Mouse (Mus musculus): Measurements from ENCODE around the gene Atp1a2. TPM values are rescaled to one million over a fixed set of nuclear protein-coding genes. Genes with fewer than 3 reads are reported as not detected.

The Atp1a2 gene
- polyA plus RNA-seq, 1 experiment = 195 TPM

DNA sequence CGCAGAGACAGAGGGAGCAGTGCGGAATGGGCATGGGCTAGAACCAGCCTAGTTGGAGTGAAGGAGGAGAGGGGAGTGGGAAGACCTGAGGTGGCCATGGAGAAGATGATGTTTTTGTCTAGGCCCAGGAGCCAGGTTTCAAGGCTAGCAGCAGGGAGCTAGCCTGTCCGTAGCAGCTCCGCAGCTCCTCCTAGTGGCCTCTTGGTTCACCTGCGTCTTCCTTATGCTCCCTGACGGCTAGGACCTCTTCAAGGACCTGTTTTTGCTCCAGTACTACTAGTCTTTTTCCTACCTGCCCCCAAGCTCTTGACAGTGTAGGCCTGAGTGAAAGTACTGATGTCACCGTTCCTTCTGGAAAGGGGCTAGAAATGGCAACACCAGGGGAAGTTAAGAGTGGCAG is 26.9 kb upstream of the Atp1a2 start:
- DNase-seq (ENCODE audit: low read depth) = no peak

- no peak for DNase-seq (ENCODE audit: low read depth)
Observed at GRCm38 (mm10) chr1:172323801-172324359, 26.0 kb upstream of the Atp1a2 start.

DNA sequence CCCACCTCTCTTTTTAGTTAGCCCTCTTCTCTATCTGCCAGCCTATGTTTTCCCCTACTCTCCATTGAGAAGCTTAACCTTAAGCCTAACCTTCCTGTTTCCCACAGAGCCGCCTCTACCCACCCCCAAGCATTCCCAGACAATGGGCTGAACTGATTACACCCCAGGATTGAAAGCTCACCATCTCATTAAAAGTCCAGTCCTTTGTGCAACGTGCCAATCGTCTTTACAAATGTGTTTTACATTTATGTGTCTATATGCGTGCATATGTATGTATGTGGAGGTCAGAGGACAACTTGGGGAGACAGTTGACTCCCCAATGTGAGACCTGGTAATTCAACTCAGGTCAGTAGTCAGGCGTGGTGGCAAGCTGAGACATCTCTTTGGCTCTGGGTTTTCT is 25.4 kb upstream of the Atp1a2 start:
- no peak for DNase-seq (ENCODE audit: low read depth)

DNA sequence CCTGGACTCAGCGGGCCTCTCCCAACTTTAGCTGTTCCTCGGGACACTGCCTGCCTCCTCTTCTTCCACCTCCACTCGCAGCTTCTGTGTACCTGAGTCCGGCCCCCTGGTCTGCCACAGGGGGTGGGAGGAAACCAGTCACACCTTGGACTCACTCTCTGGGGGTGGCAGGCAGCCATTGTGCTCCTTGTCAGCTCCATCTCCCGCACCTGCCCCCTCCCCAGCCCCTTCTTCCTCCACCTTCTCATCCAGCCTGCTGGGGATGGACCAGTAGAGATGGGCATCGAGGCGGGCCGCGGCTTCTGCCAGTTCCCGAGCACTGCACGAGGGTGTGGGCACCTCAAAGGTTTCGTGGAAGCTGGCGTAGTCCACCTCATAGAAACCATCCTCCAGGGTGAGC is 24.9 kb upstream of the Atp1a2 start:
- DNase-seq (ENCODE audit: low read depth) = no peak

- DNase-seq (ENCODE audit: low read depth) = no peak
Observed at GRCm38 (mm10) chr1:172319921-172320411, 22.1 kb upstream of the Atp1a2 start.

- no peak for DNase-seq (ENCODE audit: low read depth)
Observed at GRCm38 (mm10) chr1:172319346-172319745, 21.5 kb upstream of the Atp1a2 start.

- no peak for DNase-seq (ENCODE audit: low read depth)
Observed at GRCm38 (mm10) chr1:172318424-172319035, 20.7 kb upstream of the Atp1a2 start.

GRCm38 (mm10) chr1:172317946-172318345 is 20.1 kb upstream of the Atp1a2 start:
- no peak for DNase-seq (ENCODE audit: low read depth)

DNA sequence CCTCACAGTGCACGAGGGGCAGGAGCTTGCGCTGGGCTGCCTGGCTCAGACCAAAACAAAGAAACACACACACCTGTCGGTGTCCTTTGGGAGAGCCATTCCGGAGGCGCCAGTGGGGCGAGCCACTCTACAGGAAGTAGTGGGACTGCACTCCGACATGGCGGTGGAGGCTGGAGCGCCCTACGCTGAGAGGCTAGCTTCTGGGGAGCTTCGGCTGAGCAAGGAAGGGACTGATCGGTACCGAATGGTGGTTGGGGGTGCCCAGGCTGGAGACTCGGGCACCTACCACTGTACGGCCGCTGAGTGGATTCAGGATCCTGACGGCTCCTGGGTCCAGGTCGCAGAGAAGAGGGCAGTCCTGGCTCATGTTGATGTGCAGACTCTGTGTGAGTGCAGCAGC is 19.6 kb upstream of the Atp1a2 start:
- DNase-seq (ENCODE audit: low read depth) = no peak

GRCm38 (mm10) chr1:172314911-172315310 is 17.0 kb upstream of the Atp1a2 start:
- DNase-seq (ENCODE audit: low read depth) = no peak

DNA sequence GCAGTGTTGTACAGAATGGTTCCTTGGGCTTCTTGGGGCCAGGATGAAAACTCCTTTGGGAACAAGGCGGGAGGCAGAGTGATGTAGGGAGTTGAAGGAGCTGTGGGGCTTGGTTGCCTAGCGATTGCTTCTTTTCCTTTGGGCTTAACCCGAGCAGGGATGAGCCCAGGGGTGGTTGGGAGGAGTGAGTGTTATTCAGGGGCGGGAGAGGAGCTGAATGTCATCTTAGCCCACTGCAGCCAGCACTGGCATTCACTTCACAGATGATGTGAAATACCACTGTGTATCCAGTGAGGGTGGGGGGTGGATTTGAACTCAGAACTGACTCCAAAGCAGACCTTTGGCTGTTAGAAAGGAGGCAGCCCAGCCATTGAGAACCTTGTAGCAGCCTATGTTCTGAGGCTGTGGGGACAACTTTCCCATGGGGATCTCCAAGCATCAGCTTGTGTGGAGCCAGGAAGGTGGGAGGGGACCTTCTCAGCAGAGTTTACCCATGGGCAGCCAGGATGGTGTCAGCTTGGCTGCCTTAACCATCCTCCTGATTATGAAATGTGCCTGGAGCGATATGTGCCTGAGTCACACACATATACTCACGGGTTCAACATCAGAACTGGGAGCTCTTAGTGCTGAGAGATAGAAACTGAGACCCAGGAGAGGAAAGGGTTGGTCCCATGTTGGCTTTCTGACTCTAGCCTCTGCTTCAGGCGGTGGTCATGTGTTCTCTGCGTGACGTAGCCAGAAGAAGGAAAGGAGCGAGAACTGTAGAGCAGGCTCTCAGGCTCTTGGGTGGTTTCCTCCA is 15.9 kb upstream of the Atp1a2 start:
- DNase-seq (ENCODE audit: low read depth) = no peak

GRCm38 (mm10) chr1:172312768-172313561 is 15.1 kb upstream of the Atp1a2 start:
- DNase-seq (ENCODE audit: low read depth) = no peak

- no peak for DNase-seq (ENCODE audit: low read depth)
Observed at GRCm38 (mm10) chr1:172311921-172312767, 14.3 kb upstream of the Atp1a2 start.

GRCm38 (mm10) chr1:172311248-172311906 is 13.5 kb upstream of the Atp1a2 start:
- peak; percentile 88 for DNase-seq (ENCODE audit: low read depth)

DNA sequence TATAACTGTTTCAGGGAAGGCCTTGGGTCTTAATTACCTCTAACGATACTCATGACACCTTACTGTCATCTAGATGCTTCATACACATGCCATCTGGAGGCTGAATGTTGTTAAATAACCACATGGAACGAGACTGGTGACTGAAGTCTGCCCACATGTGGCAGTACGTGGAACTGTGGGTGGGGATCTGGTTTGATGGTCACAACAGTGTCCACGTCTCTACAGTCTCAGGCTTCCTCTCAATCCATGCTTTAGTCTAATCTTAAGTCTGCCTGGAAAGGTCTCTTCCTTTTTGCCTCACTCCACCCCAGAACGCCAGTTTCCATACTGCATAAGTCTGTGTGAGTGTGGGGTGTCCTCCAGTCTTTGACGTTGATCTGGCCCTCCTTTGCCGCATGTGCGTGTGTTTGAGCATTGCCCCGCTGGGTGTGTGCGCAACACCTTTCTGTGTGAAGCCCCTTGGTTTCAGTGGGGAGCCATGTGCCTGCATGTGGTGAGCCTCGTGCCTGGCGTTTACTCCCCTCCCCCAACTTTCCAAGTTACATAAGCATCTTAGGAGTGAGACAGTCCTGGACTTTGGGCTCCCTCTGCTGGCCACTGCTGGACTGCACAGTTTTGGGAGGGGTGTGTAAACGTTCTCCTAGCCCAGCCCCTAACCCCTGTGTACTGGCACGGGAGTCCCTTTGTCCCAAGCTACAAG is 12.0 kb upstream of the Atp1a2 start:
- no peak for DNase-seq (ENCODE audit: low read depth)

GRCm38 (mm10) chr1:172308409-172308808 is 10.5 kb upstream of the Atp1a2 start:
- no peak for DNase-seq (ENCODE audit: low read depth)

DNA sequence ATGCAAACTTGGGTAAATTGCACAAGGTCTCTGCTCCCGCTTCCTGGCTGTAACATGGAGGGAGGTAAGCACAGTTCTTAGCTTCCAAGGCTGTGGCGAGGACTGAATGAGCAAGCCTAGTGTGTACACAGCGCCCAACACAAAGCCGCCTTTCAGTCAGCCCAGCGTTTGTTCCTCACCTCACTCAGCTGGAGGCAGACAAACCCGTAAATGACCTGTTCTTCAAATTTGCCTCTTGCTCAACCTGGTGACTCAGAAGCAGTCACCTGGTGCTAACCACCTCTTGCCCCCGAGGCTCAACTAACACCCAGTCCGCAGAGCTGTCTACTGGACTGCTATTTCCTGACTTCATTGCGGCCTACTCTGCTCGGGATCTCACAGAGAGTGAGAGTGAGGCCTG is 10.1 kb upstream of the Atp1a2 start:
- DNase-seq (ENCODE audit: low read depth) = peak; percentile 96

DNA sequence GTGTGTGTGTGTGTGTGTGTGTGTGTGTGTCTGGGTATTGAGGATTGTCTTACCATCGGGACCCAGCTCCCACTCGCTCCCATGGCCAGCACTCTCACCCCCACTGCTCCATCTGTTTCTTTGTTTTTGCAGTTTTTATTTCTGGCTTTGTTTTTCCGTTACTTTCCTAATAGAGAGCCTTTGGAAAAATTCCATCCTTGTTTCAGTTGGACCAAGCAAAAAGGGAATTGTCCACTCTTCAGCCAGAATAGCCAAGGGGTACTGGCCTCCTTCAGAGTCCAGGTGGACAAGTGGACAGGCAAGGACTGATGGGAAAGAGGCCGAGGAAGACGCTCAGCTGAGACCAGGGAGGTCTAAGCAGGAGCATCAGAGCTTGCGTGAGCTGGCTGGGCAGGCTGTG is 9.0 kb upstream of the Atp1a2 start:
- no peak for DNase-seq (ENCODE audit: low read depth)

DNA sequence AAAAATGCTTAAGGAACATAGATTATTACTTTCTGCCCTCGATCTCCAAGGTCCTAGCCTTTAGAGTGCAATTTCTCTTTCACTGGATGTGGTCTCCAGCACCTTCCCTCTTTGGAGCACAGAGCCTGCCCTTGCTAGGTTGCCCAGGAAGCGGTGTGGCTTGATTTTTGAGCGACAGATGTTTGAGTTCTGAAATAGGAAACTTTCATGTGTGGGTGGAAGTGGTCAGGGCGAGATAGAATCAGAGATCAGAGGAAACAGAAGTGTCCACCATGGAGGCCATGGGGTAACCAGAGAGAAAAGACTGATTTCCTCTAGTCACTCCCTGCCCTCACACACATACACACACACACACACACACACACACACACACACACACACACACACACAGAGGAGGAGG is 8.3 kb upstream of the Atp1a2 start:
- DNase-seq (ENCODE audit: low read depth) = no peak

DNA sequence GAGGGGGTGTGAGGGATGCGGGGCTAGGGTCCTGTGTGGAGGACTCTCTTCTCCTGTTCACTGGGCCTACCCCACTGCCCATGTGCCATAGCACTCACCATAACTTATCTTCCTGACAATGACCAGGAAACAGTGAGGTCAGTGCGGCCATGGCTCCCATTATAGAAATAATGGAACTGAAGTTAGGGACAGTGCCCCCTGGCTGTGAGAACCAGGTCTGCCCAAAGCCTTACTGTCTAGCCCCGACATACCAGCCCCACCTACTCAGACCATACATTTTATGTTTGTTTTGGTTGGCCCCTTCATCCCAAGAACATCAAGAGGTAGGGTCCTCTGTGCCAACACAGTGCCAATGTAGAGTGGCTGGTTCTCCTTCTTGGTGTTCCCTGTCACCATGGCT is 7.8 kb upstream of the Atp1a2 start:
- DNase-seq (ENCODE audit: low read depth) = no peak
